Mouse (Mus musculus) stomach, postnatal 0 days (tissue): ENCODE measurements at regions not wholly inside any gene's neighbourhood (a gene's known extent, or its start where the extent isn't known, plus 50 kb on each side); places are given as distances from the start of the nearest gene placed in this dataset.

ENCODE experiments used
- ATAC-seq: fragments of 200-750 bp; cut with Nextera tagmentation; 2 replicates; pipeline ENCODE4 v1.8.0; 2017; ENCODE audit not compliant: low FRiP score, low TSS enrichment
- DNase-seq: peaks from one replicate; pipeline ENCODE4 v3.0.0-alpha.2; 2016; ENCODE audit warnings: low spot score
- H3K27ac ChIP-seq: fragments of 300-500 bp; sonication (generic); replicated peaks from 2 replicates; pipeline ENCODE4 v1.5.1; 2014; ENCODE audit warnings: mild to moderate bottlenecking, control low read depth
- H3K27me3 ChIP-seq: fragments of 300-500 bp; sonication (generic); 2 replicates; pipeline ENCODE4 v1.6.1; 2014; ENCODE audit warnings: low read length; ENCODE audit not compliant: control insufficient read depth, insufficient read depth
- H3K36me3 ChIP-seq: fragments of 300-500 bp; sonication (generic); 2 replicates; pipeline ENCODE4 v1.6.1; 2014; ENCODE audit warnings: low read length, mixed read lengths; ENCODE audit not compliant: control insufficient read depth, insufficient read depth
- H3K4me1 ChIP-seq: fragments of 300-500 bp; sonication (generic); replicated peaks from 2 replicates; pipeline ENCODE4 v1.6.1; 2014; ENCODE audit warnings: antibody characterized with exemption; ENCODE audit not compliant: control insufficient read depth, insufficient read depth
- H3K4me2 ChIP-seq: fragments of 300-500 bp; sonication (generic); replicated peaks from 2 replicates; pipeline ENCODE4 v1.6.1; 2014; ENCODE audit warnings: low read depth, mild to moderate bottlenecking, control low read depth, moderate library complexity
- H3K4me3 ChIP-seq: fragments of 300-500 bp; sonication (generic); 2 replicates; pipeline ENCODE4 v1.5.1; 2014; ENCODE audit warnings: low read depth, low read length, control low read depth
- H3K9ac ChIP-seq: fragments of 300-500 bp; sonication (generic); 2 replicates; pipeline ENCODE4 v1.6.1; 2014; ENCODE audit warnings: mild to moderate bottlenecking, low read length, control low read depth, mixed read lengths
- H3K9me3 ChIP-seq: fragments of 300-500 bp; sonication (generic); 2 replicates; pipeline ENCODE4 v1.6.1; 2016; ENCODE audit warnings: low read length; ENCODE audit not compliant: control insufficient read depth
- CTCF ChIP-seq: IDR thresholded peaks from 2 replicates; pipeline ENCODE4 v1.5.1; 2016; ENCODE audit warnings: antibody characterized with exemption, low read depth, mild to moderate bottlenecking, moderate library complexity
- EP300 ChIP-seq: optimal IDR thresholded peaks from 2 replicates; pipeline ENCODE3; 2016; ENCODE audit warnings: antibody characterized with exemption
- WGBS: fragments of 180-500 bp; shearing (Covaris S2); extraction: QIAGEN DNeasy Blood & Tissue Kit; methylation state at CpG from one replicate; pipeline ENCODE4 v1.1.7; 2014; 5-methylcytosine and 5-hydroxymethylcytosine counted together

DNA sequence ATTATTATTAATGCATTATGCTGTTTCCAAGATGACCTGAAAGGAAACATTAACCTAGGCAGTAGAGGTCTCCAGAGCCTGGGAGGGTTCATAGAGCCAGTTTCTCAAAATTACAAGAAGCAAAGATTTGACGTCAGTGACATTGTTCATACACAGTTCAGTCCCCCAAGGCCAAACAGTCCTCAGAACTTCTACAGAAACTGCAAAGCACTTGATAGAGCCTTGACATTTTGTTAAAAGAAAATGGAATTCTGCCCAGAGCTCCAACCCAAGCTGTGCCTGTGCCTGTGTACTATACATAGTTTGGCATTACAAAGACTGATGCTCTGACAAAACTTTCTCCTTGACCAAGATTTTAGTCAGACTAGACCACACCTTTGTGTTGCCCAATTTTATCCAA, 118.9 kb downstream of the H2al2a start:
- Histone ChIP-seq H3K4me1 (no peaks in the 10 kb centered on the region), H3K27ac (no peak overlapping the region), H3K27me3 (no peaks in the 10 kb centered on the region), H3K9ac (no peak overlapping the region), H3K4me2 (no peak overlapping the region), H3K36me3 (no peaks in the 10 kb centered on the region), H3K4me3 (no peak overlapping the region), H3K9me3 (no peaks in the 10 kb centered on the region)
- ATAC-seq (no peak), DNase-seq (no peak)
- TF ChIP-seq EP300 (no peak), CTCF (no peak)
- 56% methylated on average over 1 of the region's 1 CpGs for WGBS

DNA sequence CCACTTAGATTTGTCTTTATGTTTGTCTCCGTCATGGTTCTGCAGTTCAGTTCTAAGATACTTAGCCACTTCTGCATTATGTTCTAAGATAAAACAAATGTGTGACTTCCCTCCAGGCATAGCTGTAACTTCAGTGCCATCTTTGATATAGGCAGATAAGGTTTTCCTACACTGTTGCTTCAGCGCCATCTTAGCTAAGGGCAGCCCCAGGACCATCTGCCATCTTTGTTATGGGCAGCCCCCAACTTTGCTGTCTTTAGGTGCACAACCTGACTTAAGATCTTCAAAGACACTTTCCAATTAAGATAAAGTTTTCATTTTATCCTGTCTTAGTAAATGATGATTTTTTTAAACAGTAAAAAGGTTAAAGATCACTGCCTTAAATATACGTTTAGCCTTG, 119.8 kb downstream of the H2al2a start:
- Histone ChIP-seq H3K4me3 (no peak overlapping the region), H3K36me3 (no peaks in the 10 kb centered on the region), H3K27me3 (no peaks in the 10 kb centered on the region), H3K27ac (no peak overlapping the region), H3K4me2 (no peak overlapping the region), H3K9ac (no peak overlapping the region), H3K9me3 (no peaks in the 10 kb centered on the region), H3K4me1 (no peaks in the 10 kb centered on the region)
- 87% methylated on average over 3 of the region's 3 CpGs for WGBS
- ATAC-seq (no peak), DNase-seq (no peak)
- TF ChIP-seq EP300 (no peak), CTCF (no peak)

DNA sequence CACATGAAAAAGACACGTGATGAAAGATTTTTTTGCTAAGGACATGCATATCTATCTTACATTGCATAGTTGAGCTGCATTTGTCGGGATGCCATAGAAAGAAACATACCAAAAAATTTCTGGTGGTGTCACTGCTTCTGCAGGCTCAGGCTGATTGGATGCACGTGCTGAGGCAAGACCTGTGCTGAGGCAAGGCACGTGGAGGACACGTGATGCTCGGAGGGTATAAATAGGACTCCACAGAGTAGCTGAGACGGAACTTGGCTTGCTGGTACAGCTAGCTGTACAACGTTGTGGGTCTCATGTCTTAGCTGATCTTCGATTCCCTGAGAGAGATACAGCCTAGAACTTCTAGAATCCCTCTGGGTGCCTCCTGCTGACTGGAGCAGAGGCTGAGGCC, 120.6 kb downstream of the H2al2a start:
- no peak for DNase-seq
- no peak overlapping the region for H3K4me2 ChIP-seq
- H3K4me1 ChIP-seq = no peaks in the 10 kb centered on the region
- no peak for ATAC-seq
- no peak overlapping the region for H3K9ac ChIP-seq
- H3K27me3 ChIP-seq = no peaks in the 10 kb centered on the region
- 79% methylated on average over 9 of the region's 9 CpGs for WGBS
- TF ChIP-seq EP300 (no peak), CTCF (no peak)
- no peak overlapping the region for H3K27ac ChIP-seq
- no peak overlapping the region for H3K4me3 ChIP-seq
- H3K36me3 ChIP-seq = no peaks in the 10 kb centered on the region
- no peaks in the 10 kb centered on the region for H3K9me3 ChIP-seq

DNA sequence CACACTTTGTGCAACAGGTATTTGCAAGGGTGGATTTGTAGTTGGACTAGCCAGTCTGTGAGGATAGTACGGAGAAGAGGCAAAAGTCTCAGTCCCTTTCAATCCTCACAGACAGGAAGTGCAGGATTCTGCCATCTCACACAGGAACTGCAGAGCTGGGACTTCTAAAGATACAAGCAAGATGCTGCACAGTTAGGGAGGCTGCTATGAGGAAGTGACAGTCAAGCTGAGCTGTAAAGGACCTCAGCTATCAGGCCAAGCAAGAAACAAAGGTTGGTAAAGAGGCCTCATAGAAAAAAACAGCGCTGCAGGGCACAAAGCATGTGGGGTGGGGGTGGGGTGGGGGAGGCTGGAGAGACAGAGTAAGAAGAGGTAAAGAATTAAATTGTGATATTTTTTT, 126.2 kb downstream of the H2al2a start:
- H3K27me3 ChIP-seq = no peaks in the 10 kb centered on the region
- 75% methylated on average over 2 of the region's 2 CpGs for WGBS
- ATAC-seq = no peak
- no peaks in the 10 kb centered on the region for H3K9me3 ChIP-seq
- H3K9ac ChIP-seq = no peak overlapping the region
- no peak overlapping the region for H3K4me2 ChIP-seq
- H3K4me3 ChIP-seq = no peak overlapping the region
- TF ChIP-seq EP300 = no peak
- H3K4me1 ChIP-seq = no peaks in the 10 kb centered on the region
- no peak overlapping the region for H3K27ac ChIP-seq
- no peaks in the 10 kb centered on the region for H3K36me3 ChIP-seq
- DNase-seq = no peak

DNA sequence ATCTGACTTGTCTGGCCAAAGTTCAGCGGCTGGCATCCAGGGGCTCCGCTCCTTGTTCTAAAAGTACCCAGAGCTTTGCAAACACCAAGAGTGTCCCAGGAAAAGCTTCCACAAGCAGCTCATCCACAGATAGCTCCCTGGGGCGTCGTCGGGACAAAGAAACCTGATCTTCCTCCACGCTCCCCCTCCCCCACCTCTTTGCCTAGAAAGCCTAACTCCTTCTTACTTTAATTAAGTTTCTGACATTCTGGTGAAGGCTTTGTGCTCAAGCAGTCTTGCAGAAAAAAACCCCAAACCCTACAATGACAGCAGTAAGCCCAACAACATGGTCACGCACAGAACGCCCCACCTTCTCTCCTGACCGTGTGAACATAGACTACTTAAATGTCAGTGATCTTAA, 128.6 kb downstream of the H2al2a start:
- H3K4me2 ChIP-seq = no peak overlapping the region
- no peaks in the 10 kb centered on the region for H3K27me3 ChIP-seq
- no peaks in the 10 kb centered on the region for H3K4me1 ChIP-seq
- DNase-seq = no peak
- H3K4me3 ChIP-seq = no peak overlapping the region
- H3K36me3 ChIP-seq = no peaks in the 10 kb centered on the region
- no peak for ATAC-seq
- no peak for TF ChIP-seq EP300
- TF ChIP-seq CTCF = no peak
- no peak overlapping the region for H3K9ac ChIP-seq
- 33% methylated on average over 9 of the region's 9 CpGs for WGBS
- H3K9me3 ChIP-seq = no peaks in the 10 kb centered on the region
- H3K27ac ChIP-seq = no peak overlapping the region

DNA sequence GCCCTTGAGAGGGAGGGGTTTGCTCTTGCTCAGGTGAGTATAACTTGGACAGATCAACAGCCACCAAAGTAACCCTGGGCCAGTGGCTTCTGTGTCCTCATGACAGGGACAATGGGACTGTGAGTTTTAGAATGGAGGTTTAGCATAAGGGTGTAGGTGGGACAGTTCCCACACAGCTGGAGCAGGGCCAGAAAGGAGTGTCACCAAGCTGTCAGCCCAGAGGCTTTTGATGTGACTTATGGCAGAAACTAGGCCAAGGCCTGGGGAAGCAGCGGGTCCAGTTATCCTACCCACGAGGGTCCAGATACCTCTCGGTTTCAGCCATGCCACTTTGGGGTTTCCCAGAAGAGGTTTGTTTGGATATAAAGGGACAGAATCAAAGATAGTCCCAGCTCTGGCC, 129.4 kb downstream of the H2al2a start:
- Histone ChIP-seq H3K36me3 (no peaks in the 10 kb centered on the region), H3K9ac (no peak overlapping the region), H3K27ac (no peak overlapping the region), H3K27me3 (no peaks in the 10 kb centered on the region), H3K4me1 (no peaks in the 10 kb centered on the region), H3K9me3 (no peaks in the 10 kb centered on the region), H3K4me2 (no peak overlapping the region), H3K4me3 (no peak overlapping the region)
- no peak for ATAC-seq
- no peak for DNase-seq
- WGBS = 62% methylated on average over 3 of the region's 3 CpGs
- TF ChIP-seq EP300 (no peak), CTCF (no peak)
